Mouse (Mus musculus): ENCODE data around the gene Sf3b5. TPM values are rescaled to one million over a fixed set of nuclear protein-coding genes. Genes with fewer than 3 reads are reported as not detected.

The Sf3b5 gene
- 0.12 TPM for polyA plus RNA-seq (2014; fragmentation: Illumina TruSeq; extraction: RNeasy Lipid Tissue Mini Kit (QIAGEN cat#74804); ENCODE audit: low read depth, low replicate concordance)

DNA sequence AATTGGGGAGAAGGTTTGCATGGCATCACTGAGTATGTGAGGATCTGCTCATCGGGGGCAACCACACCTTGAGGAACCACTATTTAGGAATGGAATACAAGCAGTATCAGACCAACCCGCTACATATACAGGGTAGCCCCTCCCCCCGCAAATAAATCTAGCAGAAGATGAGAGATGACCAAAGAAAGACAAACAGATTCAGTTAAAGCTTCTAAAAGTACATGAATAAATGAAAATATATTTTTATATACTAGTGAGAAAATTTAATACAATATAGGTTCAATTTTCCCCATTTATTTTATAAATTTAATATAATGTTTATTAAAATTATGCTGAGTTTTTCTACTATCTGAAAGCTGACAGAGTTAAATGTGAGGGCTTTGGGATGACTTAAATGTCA is at the start of gene Sf3b5:
Gene Sf3b5, plus strand, starts transcription at position 301 of the 400 bp plus-strand sequence.

DNA sequence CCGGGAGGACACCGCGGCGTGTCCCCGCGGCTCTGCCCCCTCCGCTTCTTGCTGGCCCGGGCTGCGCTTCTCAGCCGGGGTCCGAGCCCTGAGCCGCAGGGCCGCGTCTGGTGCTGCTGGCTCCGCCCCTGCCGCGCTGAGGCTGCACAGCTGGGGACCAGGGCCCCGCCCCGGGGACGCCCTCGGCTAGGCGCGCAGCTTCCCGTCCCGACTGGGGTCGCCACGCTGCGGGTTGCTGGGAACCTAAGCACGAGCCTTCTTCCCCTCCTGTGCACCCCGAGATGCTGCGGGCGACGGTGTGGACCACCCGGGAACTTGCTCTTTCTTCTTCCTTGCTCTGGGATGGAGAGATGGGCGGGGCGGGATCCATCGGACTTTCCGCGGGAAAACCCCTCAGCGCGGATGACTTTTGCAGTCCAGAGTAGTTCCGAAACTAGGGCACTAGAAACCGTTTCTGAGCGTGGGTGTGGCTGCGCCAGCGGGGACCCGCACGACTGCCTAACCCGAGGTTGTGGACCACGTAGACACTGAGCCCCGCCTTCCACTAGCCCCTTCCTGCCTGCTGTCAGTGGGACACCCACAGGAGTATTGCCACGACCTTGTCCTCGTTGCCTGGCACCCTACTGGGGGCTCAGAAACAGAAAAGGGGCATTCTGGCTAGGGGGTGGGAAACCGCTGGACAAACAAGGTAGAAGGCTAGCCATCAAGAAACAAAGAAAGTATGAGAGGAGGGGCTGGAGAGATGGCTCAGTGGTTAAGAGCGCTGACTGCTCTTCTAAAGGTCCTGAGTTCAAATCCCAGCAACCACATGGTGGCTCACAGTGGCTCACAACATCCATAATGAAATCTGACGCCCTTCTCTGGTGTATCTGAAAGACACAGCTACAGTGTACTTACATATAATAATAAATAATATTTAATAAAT is 40.7 kb upstream of the Sf3b5 start, which contains the start of gene Stx11:
Gene Stx11, minus strand, starts transcription at position 148 of the 925 bp plus-strand sequence.

Other genes with a start within 250 kb of the Sf3b5 start
- gene Utrn, start 136.0 kb upstream of the Sf3b5 start, polyA plus RNA-seq (2014; fragmentation: Illumina TruSeq; extraction: RNeasy Lipid Tissue Mini Kit (QIAGEN cat#74804); ENCODE audit: low read depth, low replicate concordance), result 44.9 TPM
- gene Stx11, start 41.0 kb upstream of the Sf3b5 start, polyA plus RNA-seq (2014; fragmentation: Illumina TruSeq; extraction: RNeasy Lipid Tissue Mini Kit (QIAGEN cat#74804); ENCODE audit: low read depth, low replicate concordance), result 1.5 TPM
- gene Plagl1, start 55.2 kb downstream of the Sf3b5 start, polyA plus RNA-seq (2014; fragmentation: Illumina TruSeq; extraction: RNeasy Lipid Tissue Mini Kit (QIAGEN cat#74804); ENCODE audit: low read depth, low replicate concordance), result 25.4 TPM
- not detected for gene Zc2hc1b, start 172.7 kb downstream of the Sf3b5 start, polyA plus RNA-seq (2014; fragmentation: Illumina TruSeq; extraction: RNeasy Lipid Tissue Mini Kit (QIAGEN cat#74804); ENCODE audit: low read depth, low replicate concordance)
- 42.0 TPM for gene Ltv1, start 187.8 kb downstream of the Sf3b5 start, polyA plus RNA-seq (2014; fragmentation: Illumina TruSeq; extraction: RNeasy Lipid Tissue Mini Kit (QIAGEN cat#74804); ENCODE audit: low read depth, low replicate concordance)

All from kidney, adult 10 weeks (tissue).